Mouse (Mus musculus) heart, postnatal 25 days (tissue): ENCODE measurements at regions not wholly inside any gene's neighbourhood (a gene's known extent, or its start where the extent isn't known, plus 50 kb on each side); places are given as distances from the start of the nearest gene placed in this dataset.

Source experiments
- DNase-seq: peaks from one replicate; pipeline ENCODE4 v3.0.0; 2022; ENCODE audit warnings: low spot score
- intact Hi-C: fragments of 180-260 bp; cut with DNase I; formaldehyde crosslinking; loops from one replicate; pipeline ENCODE4 v1.15.1; 2025

DNA sequence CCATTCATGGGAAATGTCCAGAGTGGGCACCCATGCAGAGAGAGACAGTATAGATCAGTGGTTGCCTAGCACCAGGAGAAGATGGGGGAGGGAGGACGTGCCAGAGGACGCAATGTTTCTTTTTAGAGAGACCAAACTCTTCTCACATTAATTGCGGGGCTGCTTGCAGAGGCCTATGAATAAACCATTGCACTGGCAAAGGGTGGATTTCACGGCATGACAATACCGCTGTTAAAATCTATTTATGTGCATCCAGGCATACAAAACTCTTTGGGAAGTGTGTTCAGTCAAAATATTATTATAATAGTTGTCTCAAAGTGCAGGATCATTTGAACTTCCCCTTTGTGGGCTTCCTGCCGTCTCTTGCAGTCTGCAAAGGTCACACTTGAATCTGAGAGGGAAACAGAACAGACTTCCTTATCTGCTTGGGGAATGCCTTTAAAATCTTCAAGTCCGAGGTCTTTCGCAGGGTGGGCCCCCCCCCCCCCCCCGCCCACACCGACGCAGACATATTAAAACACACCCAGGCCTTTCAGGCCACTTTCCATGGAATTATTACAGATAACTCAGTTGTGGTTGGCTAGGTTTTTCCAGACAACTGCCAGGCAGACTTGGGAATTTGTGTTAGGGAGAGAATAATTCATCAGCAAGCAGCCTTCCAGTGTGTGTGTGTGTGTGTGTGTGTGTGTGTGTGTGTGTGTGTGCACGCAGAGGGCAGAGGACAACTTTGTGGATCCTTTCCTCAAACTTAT lies 78.3 kb upstream of the Slc45a1 start:
- peak; percentile 44 for DNase-seq
- intact Hi-C loops: no loop called here

DNA sequence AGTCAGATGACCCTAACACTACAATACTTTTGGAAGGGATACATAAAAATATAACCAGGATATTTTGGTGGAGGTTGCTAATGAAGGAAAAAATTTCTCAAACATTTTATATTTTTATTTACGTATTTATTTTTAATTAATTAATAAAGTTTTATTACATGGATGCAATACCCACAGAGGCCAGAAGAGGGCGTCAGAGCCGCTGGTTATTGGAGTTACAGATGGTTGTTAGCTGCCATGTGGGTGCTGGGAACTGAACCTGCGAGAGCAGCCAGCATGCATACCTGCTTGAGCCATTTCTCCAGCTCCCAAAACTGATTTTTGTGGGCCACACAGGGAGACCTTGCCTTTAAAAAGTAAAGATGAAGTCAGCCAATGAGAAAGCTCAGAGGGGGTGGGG lies 74.6 kb upstream of the Slc45a1 start:
- intact Hi-C loops: no loop called here
- DNase-seq: no peak

- intact Hi-C loops: no loop called here
- no peak for DNase-seq
Observed at GRCm38 (mm10) chr4:150726136-150726480, 74.1 kb upstream of the Slc45a1 start.

DNA sequence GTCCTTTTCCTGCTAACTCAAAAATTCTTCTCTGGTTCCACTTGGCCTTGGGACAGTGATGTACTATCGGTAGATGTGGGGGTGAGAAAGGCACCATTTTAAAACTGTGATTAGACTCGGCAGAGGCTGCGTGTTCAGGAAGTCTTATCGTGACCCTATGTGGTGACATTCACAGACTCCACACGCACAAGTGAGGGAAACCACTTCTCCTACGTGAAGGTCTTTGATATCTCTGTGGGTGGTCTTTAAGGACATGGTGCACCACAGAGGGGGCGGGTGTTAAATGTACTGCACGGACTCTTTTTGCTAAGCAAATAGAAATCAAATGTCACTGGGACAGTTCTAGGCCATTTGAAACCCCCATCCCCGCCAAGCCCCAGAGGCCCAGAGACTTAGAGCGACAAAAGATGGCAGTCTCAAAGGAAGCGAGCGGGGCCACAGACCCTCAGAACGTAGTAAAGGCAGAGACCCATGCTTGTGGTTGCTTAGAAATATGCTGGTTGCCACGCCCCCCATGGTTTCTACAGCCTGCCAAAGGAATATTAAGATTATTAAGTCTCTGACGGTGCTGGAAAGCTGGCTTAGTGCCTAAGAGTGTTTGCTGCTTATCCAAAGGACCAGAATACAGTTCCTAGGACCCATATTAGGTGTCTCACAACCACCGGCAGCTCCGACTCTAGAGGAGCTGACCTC lies 73.6 kb upstream of the Slc45a1 start:
- no peak for DNase-seq
- intact Hi-C loops: loop anchor here (1.0 kb wide), 1 partner anchor 33 kb away; no protein-coding TSS in a partner anchor

DNA sequence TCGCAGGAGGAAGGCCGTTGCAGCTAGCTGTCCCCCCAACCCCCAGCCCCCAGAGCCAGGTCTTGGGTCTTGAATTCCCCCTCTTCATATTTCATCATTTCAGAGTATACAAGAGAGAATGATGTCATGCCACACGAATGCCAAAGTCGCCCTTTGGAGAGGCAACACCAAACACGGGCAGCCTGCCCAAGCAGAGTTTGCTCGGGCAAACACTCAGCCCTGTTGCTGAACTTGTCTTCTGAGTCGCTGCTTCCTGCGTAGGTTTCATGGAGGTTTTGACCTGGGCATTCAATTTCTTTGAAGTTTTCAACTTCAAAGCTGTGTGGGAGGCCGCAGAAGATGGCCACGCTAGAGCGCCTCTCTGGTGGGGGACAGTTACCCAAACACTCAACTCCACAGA lies 72.8 kb upstream of the Slc45a1 start:
- intact Hi-C loops: loop anchor here (1.0 kb wide), 1 partner anchor 33 kb away; no protein-coding TSS in a partner anchor
- DNase-seq: no peak

DNA sequence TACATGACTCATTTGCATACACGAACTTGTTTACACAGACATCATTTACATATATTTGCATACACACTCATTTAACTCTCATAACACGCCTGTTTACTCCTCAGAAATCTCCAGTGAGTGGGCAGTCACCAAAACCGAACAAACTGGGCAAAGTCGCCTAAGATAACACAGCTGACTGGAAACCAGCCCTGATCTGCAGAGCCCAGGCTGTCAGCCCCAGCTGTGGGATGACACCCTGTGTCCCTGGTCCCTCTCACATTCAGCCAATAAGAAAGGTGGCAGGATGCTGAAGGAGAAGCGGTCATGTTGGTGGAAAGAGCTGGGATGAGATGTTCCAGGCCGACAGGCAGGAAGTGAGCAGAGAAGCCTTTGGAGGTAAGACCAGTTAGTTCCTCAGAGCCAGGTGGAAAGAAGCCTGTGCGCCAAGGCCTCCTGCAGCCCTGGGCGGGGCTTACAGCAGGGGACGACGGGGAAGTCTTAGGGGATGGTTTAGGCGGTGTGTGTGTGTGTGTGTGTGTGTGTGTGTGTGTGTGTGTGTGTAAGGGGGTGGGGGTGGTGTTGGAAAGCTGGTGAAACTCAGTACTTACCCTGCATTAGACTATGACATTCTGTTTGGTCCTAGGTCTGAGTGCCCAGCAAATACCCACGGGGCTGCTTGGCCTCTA lies 69.8 kb upstream of the Slc45a1 start:
- intact Hi-C loops: no loop called here
- DNase-seq: no peak

- DNase-seq: no peak
- intact Hi-C loops: no loop called here
Observed at GRCm38 (mm10) chr4:150717866-150718265, 65.9 kb upstream of the Slc45a1 start.

- intact Hi-C loops: no loop called here
Observed at GRCm38 (mm10) chr4:150715051-150715450, 63.1 kb upstream of the Slc45a1 start.

DNA sequence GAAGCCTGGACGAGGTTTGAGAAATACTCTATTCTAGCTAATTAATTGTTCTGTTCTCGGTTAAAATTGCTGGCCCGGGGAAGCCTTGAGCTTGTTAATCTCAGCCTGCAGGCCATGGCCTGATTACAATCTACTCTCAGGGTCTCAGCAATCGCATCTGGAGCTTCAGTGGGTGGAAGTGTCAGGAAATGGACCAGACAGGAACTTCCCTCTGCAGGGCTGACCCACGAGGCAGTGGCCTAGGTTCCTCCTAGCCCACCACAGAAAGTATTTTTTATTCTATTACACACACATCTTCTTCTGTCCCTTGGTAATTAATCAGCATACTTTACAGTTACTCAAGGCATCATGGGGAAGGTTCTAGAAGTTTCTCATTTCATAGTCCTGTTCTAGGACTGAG lies 61.3 kb upstream of the Slc45a1 start:
- no peak for DNase-seq
- intact Hi-C loops: no loop called here

More at GRCm38 (mm10) chr4:150715051-150715450, 63.1 kb upstream of the Slc45a1 start:
- no peak for DNase-seq

GRCm38 (mm10) chr4:150712856-150713255 lies 60.9 kb upstream of the Slc45a1 start:
- intact Hi-C loops: no loop called here
- DNase-seq: peak; percentile 47

GRCm38 (mm10) chr4:150711646-150712045 lies 59.7 kb upstream of the Slc45a1 start:
- DNase-seq: no peak
- intact Hi-C loops: no loop called here

GRCm38 (mm10) chr4:150709391-150710130 lies 57.6 kb upstream of the Slc45a1 start:
- no peak for DNase-seq
- intact Hi-C loops: loop anchor here (5.0 kb wide), 1 partner anchor 138 kb away; no protein-coding TSS in a partner anchor

- no peak for DNase-seq
- intact Hi-C loops: loop anchor here (5.0 kb wide), 1 partner anchor 139 kb away; no protein-coding TSS in a partner anchor
Observed at GRCm38 (mm10) chr4:150708572-150708984, 56.6 kb upstream of the Slc45a1 start.

DNA sequence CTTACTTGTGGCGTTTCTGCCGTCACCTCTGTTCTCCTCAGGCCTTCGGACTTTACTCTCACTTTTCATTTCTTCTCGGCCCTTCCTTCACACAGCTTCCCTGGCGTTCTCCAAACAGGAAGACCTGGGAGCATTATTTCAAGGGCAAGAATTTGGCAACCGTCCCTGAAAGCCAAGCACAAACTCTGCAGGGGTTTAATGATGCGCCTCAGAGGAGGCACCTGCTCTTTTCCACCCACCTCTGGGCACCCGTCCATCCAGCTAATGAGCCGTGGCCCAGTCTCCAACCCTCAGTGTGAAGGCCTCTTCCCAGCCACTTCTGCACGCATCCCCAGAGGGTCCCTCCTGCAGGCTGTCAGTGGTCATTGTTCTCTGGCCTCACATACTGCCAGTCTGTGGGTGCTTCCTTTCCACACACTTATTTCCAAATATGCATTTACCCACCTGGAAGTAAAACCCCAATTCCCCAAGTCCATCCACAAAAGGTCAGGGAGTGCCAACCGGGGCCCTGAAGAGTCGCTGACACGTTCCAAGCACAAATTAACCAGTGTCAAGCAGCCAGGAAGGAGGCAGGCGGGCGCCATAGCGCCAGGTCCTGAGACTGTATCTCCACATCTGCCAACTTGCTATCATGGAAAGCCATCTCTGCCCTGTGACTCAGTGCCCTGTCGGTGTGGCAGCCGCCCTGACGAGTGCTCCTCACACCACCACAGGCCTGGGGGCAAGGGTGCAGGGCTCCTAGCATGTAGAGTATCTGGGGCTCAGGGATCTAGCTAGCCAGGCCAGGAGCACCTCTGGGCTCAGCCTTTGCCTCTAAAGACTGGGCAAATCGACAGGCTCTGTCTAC lies 56.0 kb upstream of the Slc45a1 start:
- intact Hi-C loops: loop anchor here (5.0 kb wide), 1 partner anchor 139 kb away; no protein-coding TSS in a partner anchor
- DNase-seq: no peak

DNA sequence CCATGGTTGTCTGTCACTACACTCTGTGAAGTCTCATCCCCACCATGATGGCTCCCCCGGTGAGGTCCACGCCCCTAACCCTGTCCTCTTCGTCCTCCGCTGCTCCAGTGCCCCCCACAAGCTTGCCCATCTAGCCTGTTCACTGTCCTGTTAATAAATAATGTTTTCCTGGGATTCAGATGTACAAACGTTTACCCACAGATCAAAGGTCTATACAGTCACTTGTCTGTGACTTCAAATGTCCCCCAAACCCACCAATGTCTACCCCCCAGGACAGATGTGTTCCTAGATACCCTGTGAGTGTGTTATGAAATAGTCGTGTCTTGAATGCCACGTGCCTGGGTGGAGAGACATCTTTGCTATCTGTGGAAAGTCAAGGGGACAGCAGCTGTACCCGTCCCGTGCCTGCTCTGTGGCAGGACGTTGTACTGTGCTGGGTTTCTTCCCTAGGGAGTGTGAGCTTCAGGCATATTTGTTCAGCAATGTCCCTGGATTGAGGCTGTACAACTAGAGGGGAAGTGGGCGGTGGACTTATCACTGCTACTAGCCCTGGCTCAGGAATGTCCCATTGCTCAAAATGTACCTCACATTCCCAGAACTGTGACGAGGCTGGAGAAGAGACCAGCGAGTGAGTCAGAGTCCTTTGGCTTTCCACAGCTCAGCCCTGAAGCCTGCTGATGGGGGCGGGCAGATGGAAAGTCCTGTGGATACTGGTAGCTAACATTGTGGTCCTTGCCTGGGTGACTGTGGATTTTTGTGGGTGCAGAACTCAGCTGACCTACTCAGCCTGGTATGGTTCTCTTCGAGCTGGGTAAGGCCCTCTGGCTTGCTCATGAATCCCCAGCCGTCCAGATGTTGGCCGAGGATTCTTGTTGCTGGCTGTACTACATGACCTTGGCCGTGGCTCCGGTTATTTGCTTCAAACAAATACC lies 55.1 kb upstream of the Slc45a1 start:
- peak; percentile 81 for DNase-seq

DNA sequence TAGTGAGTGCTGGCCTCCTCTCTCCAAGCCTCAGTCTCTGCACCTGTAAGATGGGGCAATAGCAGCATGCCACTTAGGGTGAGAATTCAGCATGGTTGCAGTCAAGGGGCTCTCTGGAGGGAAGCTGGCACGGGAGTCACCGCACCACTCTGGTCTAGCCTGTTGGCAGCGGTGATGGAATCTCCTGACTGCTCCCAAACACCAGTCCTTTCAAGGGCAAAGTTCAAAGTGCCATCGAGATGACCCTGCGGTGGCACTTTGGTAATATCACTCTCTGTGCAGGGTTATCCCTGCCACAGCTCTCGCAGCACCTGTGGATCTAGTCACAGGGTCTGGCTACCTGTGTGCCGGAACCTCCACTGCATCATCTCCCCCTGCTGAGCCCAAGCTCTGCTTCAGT lies 54.3 kb upstream of the Slc45a1 start:
- intact Hi-C loops: loop anchor here (5.0 kb wide), 1 partner anchor 141 kb away; no protein-coding TSS in a partner anchor
- DNase-seq: no peak

More for the DNA sequence above, 55.1 kb upstream of the Slc45a1 start:
- intact Hi-C loops: loop anchor here (5.0 kb wide), 1 partner anchor 140 kb away; no protein-coding TSS in a partner anchor

GRCm38 (mm10) chr4:150703266-150703665 lies 51.3 kb upstream of the Slc45a1 start:
- DNase-seq: no peak
- intact Hi-C loops: no loop called here
